Mouse (Mus musculus): Measurements from ENCODE around the gene Foxa2.

DNA sequence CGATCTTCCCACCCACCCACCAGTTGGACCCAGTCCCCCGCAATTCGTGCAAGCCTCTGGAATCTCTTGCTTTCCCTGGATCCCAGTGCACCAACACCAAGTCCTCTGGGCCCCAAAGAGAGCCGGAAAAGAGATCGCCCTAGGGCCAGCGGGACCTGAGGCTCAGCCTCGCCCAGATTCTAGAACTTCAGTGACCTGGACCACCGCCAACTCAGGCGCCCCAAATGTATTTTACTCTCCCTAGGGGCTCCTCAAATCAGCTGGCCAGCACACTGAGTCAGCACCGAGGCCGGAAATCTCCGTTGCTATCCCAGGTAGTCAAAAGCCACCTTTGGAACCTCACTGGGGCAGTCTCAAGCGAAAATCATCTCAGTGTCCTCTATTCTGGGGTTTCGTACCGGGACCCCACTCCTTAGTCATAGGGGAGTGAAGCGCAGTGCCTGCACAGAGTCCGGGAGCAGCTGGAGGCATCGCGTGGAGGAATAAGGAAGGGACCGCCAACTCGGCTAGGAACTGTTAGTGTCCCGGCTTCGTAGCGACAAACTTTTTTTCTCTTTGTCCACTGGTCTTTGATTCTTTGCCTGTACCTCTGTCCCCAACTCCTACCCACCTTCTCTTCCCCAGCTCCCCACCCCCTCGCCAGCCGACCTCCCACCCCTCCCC is 1.8 kb downstream of the Foxa2 start:
- no peak for TF ChIP-seq CTCF (IDR thresholded peaks at IDR 0.05; ENCODE audit: low read depth, low read length)
- TF ChIP-seq POLR2A (IDR thresholded peaks at IDR 0.05; ENCODE audit: extremely low read depth, insufficient read depth, low read length): no peak
